Mouse (Mus musculus) embryonic facial prominence, embryonic 10.5 days (tissue): Measurements from ENCODE around the gene Pgm2. TPM values are rescaled to one million over a fixed set of nuclear protein-coding genes. Genes with fewer than 3 reads are reported as not detected.

Source experiments
- DNase-seq: peaks from one replicate; pipeline ENCODE4 v3.0.0-alpha.2; 2017; ENCODE audit warnings: low spot score
- H3K27ac ChIP-seq: fragments of 300-500 bp; sonication (generic); replicated peaks from 2 replicates; pipeline ENCODE4 v1.5.1; 2016; ENCODE audit warnings: mild to moderate bottlenecking
- H3K27me3 ChIP-seq: fragments of 300-500 bp; sonication (generic); replicated peaks from 2 replicates; pipeline ENCODE4 v1.6.1; 2016; ENCODE audit warnings: low read depth, mild to moderate bottlenecking; ENCODE audit not compliant: poor library complexity, severe bottlenecking
- H3K36me3 ChIP-seq: fragments of 300-500 bp; sonication (generic); replicated peaks from 2 replicates; pipeline ENCODE4 v1.6.1; 2016; ENCODE audit warnings: mild to moderate bottlenecking, moderate library complexity
- H3K4me1 ChIP-seq: fragments of 300-500 bp; sonication (generic); 2 replicates; pipeline ENCODE4 v1.6.1; 2016
- H3K4me3 ChIP-seq: fragments of 300-500 bp; sonication (generic); 2 replicates; pipeline ENCODE4 v1.5.1; 2016; ENCODE audit warnings: mild to moderate bottlenecking, moderate library complexity
- H3K9me3 ChIP-seq: fragments of 300-500 bp; sonication (generic); 2 replicates; pipeline ENCODE4 v1.6.1; 2016; ENCODE audit warnings: mild to moderate bottlenecking
- WGBS: fragments of 180-500 bp; shearing (Covaris S2); methylation state at CpG from one replicate; pipeline ENCODE4 v1.1.7; 2016; 5-methylcytosine and 5-hydroxymethylcytosine counted together
- polyA plus RNA-seq: library from polyadenylated mRNA; unstranded; fragments of >200 nt; fragmentation: Nextera tagmentation; extraction: Ambion mirVana; gene quantifications from 2 replicates; pipeline ENCODE4 v1.2.1, GENCODE M21; 2016

The Pgm2 gene
- polyA plus RNA-seq, 1 experiment from 2014 or later, result 26.3 TPM

DNA sequence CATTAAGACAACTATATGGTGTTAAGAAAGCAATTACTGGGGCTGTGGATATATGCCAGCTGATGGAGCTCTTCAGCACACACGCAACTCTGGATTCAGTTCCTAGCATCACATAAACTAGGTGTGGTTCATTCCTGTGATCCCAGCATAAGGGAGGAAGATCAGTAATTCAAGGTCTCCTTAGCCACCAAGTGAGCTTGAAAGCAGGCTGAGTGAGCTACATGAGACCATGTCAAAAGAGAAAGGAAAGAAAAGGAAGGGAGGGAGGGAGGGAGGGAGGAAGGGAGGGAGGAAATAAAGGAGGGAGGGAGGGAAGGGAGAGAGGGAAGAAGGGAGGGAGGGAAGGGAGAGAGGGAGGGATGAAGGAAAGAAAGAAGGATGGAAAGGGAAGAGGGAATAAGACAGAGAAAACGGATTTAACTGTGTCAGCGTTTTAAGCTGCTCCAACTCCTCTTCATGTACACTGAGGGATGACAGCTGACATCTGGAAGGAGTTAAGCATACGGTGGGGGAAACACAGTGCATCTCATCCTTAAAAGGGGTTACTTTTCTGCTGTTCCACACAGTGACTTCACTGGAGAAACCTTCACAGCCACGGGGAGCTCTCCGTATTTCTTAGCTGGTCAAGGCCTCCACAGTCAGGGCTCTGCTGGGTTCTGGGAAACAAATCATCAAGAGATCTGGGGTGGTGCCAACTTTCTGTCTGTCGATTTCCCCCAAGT, 13.8 kb upstream of the Pgm2 start:
- 44% methylated on average over 7 of the region's 7 CpGs for WGBS
- Histone ChIP-seq H3K27me3 (no peaks in the 10 kb centered on the region), H3K36me3 (no peaks in the 10 kb centered on the region), H3K4me3 (no peak overlapping the region), H3K27ac (peak overlapping the region; percentile 8), H3K9me3 (no peaks in the 10 kb centered on the region), H3K4me1 (peaks cover 17% of the 10 kb centered on the region)
- DNase-seq, result peak; percentile 40

DNA sequence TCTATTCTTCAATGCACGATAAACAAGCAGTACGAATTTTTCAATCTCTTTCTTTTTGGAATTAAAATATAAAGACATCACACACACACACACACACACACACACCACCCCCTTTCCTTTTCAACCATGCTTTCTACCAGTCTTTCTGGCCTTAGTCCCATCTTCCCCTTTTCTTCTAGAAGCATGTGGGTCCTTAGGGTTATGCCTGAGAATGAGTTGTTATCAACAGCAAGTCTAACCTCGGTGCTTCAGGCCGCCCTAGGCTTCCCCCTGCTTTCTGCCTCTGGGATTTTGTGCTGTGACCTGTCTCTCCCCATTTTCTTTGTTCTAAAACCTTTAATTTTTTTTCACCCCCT, 13.3 kb upstream of the Pgm2 start:
- no peaks in the 10 kb centered on the region for H3K9me3 ChIP-seq
- peak overlapping the region; percentile 8; the same call in 1 of the 2 replicates for H3K27ac ChIP-seq
- peaks cover 17% of the 10 kb centered on the region for H3K4me1 ChIP-seq
- H3K27me3 ChIP-seq, result no peaks in the 10 kb centered on the region
- WGBS, result 80% methylated on average over 4 of the region's 4 CpGs
- H3K36me3 ChIP-seq, result no peaks in the 10 kb centered on the region
- DNase-seq, result no peak
- no peak overlapping the region for H3K4me3 ChIP-seq

DNA sequence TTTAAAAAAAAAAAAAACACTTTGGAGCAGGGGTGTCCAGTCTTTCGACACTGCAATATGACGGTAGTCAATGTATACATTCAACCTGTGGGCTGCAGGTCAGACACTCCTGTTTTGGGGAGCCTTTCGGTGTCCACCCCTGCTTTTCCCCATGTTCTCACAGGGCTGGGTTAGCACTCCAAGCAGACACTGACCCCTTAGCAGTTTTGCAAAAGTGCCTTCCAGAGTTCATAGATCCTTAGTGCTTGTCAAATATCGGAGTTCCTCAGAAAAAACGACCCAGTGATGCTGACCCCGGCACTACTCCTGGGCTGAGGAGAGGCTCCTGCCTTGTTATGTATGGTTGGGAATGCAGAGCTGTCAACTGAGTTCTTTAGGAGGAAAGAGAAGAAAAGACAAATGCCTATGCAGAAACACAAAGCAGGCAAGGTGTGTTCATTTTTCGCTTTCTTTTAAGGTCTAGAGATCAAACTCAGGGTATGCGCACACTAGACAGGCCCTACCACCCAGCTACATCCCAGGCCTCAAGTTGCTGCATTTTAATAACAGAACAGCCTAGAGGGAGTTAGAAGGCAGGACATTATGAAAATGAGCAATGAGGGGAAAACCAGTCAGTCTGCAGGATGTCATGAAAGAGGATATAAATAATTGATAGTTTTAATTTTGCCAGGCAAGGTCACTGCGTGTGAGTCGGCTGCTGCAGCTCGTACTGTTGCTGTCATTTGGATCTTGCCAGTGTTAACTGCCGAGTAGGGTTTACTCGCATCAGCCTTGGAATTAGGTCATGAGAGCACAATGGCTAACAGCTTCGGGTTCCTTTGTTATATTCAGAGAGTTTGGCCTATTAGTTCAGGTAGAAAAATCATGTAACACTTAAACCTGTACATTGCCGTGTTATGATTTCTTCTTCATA, 9.0 kb upstream of the Pgm2 start:
- no peaks in the 10 kb centered on the region for H3K27me3 ChIP-seq
- H3K4me1 ChIP-seq, result peaks cover 13% of the 10 kb centered on the region
- H3K4me3 ChIP-seq, result no peak overlapping the region
- 88% methylated on average over 15 of the region's 15 CpGs for WGBS
- no peaks in the 10 kb centered on the region for H3K36me3 ChIP-seq
- DNase-seq, result no peak
- no peak overlapping the region for H3K27ac ChIP-seq
- no peaks in the 10 kb centered on the region for H3K9me3 ChIP-seq

GRCm38 (mm10) chr5:64085405-64085804, 7.3 kb upstream of the Pgm2 start:
- no peaks in the 10 kb centered on the region for H3K27me3 ChIP-seq
- no peak overlapping the region for H3K27ac ChIP-seq
- peaks cover 5% of the 10 kb centered on the region for H3K4me1 ChIP-seq
- H3K36me3 ChIP-seq, result no peaks in the 10 kb centered on the region
- H3K4me3 ChIP-seq, result no peak overlapping the region
- no peaks in the 10 kb centered on the region for H3K9me3 ChIP-seq
- WGBS, result 95% methylated on average over 9 of the region's 9 CpGs
- no peak for DNase-seq

GRCm38 (mm10) chr5:64088740-64089139, 4.0 kb upstream of the Pgm2 start:
- H3K4me1 ChIP-seq, result peaks cover 9% of the 10 kb centered on the region
- no peaks in the 10 kb centered on the region for H3K27me3 ChIP-seq
- H3K36me3 ChIP-seq, result no peaks in the 10 kb centered on the region
- no peak overlapping the region for H3K27ac ChIP-seq
- no peaks in the 10 kb centered on the region for H3K9me3 ChIP-seq
- no peak for DNase-seq
- H3K4me3 ChIP-seq, result no peak overlapping the region
- 90% methylated on average over 9 of the region's 9 CpGs for WGBS

DNA sequence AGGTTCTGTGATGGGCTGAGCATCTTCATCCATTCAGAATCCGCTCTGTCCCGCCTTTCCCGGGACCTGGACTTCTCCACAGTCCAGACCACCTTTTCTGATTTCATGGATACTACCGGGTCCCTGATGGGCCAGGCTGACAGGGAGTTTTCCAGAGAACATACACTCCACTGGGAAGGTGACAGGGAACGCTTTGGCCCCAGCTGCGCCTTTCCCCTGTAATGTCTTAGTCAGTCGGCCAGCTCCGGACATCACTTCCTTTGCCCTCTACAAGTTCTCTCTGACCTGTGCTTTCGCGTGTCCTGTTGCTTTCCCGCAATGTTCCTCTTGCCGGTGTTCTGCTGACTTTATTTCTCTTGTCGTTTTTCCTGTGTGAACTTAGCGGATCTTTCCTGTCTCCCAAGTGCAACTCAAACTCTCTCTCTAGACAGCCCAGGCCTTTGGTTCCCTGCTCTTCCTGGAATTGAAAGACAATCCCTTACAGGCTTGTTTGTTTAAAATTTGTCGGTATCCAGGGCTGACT, 660 bp downstream of the Pgm2 start:
- peak overlapping the region; percentile 88 for H3K27ac ChIP-seq
- peak overlapping the region; percentile 91 for H3K4me3 ChIP-seq
- peaks cover 14% of the 10 kb centered on the region for H3K36me3 ChIP-seq
- H3K27me3 ChIP-seq, result no peaks in the 10 kb centered on the region
- peaks cover 25% of the 10 kb centered on the region for H3K4me1 ChIP-seq
- no peaks in the 10 kb centered on the region for H3K9me3 ChIP-seq
- DNase-seq, result peak; percentile 50
- WGBS, result 5% methylated on average over 15 of the region's 15 CpGs

- no peak overlapping the region for H3K4me3 ChIP-seq
- WGBS, result 80% methylated on average over 5 of the region's 5 CpGs
- DNase-seq, result no peak
- peaks cover 25% of the 10 kb centered on the region for H3K4me1 ChIP-seq
- no peak overlapping the region for H3K27ac ChIP-seq
- no peaks in the 10 kb centered on the region for H3K9me3 ChIP-seq
- H3K36me3 ChIP-seq, result peaks cover 18% of the 10 kb centered on the region
- no peaks in the 10 kb centered on the region for H3K27me3 ChIP-seq
These were observed 2.7 kb downstream of the Pgm2 start for GRCm38 (mm10) chr5:64095342-64095993.

GRCm38 (mm10) chr5:64101993-64102716, 9.4 kb downstream of the Pgm2 start:
- WGBS, result 85% methylated on average over 9 of the region's 9 CpGs
- DNase-seq, result no peak
- Histone ChIP-seq H3K9me3 (no peaks in the 10 kb centered on the region), H3K27me3 (no peaks in the 10 kb centered on the region), H3K4me1 (no peaks in the 10 kb centered on the region), H3K27ac (no peak overlapping the region), H3K4me3 (no peak overlapping the region), H3K36me3 (peaks cover 54% of the 10 kb centered on the region)

DNA sequence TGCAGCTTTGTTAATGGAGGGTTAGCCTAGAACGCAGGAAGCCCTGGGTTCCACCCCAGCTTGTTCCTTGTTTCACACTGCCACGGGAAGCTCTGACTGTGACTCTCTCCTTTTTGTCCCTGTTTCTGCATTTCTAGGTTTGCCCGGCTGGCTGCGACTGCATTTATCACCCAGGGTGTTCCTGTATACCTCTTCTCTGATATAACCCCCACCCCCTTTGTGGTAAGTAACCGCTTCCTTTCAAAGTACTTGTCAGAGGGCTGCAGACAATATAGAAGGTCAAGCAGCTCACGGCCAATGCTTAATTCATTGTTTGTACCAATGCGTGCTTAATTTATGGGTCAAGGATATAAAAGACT, 9.9 kb downstream of the Pgm2 start:
- no peaks in the 10 kb centered on the region for H3K27me3 ChIP-seq
- 84% methylated on average over 7 of the region's 7 CpGs for WGBS
- no peaks in the 10 kb centered on the region for H3K9me3 ChIP-seq
- H3K27ac ChIP-seq, result no peak overlapping the region
- H3K4me3 ChIP-seq, result no peak overlapping the region
- no peak for DNase-seq
- no peaks in the 10 kb centered on the region for H3K4me1 ChIP-seq
- peaks cover 59% of the 10 kb centered on the region for H3K36me3 ChIP-seq

DNA sequence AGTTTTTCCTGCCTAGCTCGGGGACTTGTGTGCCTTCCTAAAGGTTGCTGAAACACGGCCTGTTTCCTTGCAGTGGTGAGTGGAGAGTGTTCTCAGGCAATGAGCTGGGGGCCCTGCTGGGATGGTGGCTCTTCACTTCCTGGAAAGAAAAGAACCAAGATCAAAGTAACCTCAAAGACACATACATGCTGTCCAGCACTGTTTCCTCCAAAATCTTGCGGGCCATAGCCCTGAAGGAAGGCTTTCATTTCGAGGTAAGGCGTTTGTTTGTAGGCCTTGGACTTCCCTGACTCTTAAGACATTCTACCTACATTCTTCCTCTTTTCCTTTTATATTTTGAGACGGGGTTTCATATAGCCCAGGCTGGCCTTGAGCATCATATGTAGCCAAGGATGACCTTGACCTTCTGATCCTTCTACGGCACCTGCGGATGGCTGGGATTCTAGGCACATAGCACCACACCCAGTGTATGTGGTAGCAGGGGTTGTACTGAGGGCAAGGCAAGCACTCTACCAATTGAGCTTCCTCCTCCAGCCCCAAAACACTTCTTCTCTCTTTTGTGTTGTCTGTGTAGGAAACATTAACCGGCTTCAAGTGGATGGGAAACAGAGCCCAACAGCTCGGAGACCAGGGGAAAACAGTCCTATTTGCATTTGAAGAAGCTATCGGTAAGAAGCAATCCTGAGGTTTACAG, 15.0 kb downstream of the Pgm2 start:
- H3K36me3 ChIP-seq, result peaks cover 68% of the 10 kb centered on the region
- WGBS, result 89% methylated on average over 11 of the region's 11 CpGs
- DNase-seq, result no peak

DNA sequence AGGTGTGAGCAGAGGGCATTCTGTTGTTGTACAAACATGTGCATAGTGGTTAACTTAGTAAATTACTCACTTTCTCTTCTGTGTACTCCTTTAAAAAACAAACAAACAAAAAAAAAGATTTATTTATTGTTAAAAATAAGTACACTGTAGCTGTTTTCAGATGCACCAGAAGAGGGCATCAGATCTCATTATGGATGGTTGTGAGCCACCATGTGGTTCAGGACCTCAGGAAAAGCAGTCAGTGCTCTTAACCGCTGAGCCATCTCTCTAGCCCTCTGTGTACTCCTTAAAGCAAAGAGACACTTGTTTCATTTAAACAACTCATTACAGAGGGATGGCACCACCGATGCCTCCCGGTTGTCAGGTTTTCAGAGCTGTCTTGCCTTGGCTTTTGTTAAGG, 16.5 kb downstream of the Pgm2 start:
- Histone ChIP-seq H3K4me1 (no peaks in the 10 kb centered on the region), H3K4me3 (no peak overlapping the region), H3K36me3 (peaks cover 70% of the 10 kb centered on the region), H3K9me3 (no peaks in the 10 kb centered on the region), H3K27ac (no peak overlapping the region), H3K27me3 (no peaks in the 10 kb centered on the region)
- WGBS, result 72% methylated on average over 3 of the region's 3 CpGs
- no peak for DNase-seq

More for the DNA sequence above, 15.0 kb downstream of the Pgm2 start:
- Histone ChIP-seq H3K27me3 (no peaks in the 10 kb centered on the region), H3K9me3 (no peaks in the 10 kb centered on the region), H3K4me3 (no peak overlapping the region), H3K27ac (no peak overlapping the region), H3K4me1 (no peaks in the 10 kb centered on the region)
